Mouse (Mus musculus) liver (tissue): ENCODE results near the gene Mrps18c.

Source experiments
- DNase-seq: peaks from one replicate; pipeline ENCODE4 v3.0.0-alpha.2; 2020; ENCODE audit warnings: mixed read lengths

Mrps18c gene

DNA sequence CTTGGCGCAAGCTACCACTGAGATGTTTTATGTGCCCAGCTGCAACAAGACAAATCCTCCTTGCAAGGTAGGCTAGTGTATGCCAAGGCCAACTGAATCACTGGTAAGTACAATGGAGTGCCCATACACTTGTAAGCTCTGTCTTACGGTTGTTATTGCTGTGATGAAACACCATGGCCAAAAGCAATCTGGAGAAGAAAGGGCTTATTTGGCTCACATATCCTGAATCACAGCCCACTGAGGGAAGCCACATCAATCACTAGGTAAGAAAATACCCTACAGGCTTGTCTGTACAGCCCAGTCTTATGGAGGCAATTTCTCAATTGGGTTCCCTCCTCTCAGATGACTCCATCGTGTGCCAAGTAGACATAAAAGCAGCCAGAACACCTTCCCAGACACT, 30.3 kb downstream of the Mrps18c start:
- no peak for DNase-seq

DNA sequence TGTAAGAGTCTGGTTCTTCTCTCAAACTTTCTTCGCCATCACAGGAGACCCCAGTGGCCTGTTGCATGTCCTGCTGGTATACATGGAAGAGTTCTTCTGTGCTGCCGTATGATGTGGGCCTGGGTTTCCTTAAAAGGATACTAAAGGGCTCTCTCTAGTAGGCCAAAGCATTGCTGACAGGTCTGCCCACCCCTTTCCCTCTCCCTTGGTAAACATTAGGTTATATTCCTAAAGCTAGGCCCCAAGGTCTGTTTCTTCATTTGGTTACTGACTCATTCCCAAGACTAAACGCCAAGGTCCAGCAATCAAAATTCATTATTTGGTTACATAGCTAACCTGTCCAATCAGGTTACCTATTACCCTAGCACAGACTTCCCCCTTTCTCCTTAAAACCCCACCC, 34.3 kb downstream of the Mrps18c start:
- no peak for DNase-seq

DNA sequence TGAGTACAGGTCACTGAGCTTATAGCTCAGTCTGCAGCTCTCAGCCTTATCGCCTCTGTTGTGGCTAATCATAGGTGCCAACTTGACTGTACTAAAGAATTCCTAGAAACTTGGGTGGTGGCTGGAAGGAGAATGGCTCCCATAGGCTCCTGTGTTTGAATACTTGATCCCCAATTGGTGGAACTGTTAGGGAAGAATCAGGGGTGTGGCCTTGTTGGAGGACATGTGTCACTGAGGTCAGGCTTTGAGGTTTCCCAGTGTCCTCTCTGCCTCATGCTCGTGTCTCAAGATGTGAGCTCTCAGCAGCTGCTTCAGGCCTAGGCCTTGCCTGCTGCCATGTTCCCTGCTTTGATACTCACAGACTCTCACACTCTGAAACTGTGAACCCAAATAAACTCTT, 35.4 kb downstream of the Mrps18c start:
- DNase-seq: no peak

DNA sequence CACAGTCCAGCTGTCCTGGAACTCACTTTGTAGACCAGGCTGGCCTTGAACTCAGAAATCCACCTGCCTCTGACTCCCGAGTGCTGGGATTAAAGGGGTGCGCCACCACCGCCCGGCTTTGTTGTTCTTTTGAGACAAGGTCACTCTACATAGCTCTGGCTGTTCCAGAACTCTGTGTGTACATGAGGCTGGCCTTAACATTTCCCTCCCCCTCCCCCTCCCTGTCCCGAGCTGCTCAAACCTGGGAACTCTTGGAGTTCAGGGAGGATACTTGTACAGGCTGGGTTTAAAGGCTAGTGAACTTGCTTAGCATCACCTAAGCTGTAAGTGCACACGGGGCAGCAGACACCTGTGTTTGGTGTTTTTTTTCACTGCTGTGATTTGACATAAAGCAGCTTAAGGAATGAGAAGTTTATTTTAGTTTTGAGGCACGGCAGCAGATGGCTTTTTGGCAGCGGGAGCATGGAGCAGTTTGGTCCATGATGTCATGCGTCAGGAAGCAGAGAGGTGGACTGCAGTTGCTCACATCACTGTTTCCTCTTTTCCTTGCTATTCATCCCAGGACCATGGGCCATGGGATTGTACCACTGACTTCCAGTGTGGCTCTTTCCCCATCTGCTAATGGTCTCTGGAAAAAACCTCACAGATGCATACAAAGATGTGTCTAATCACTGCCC, 37.6 kb downstream of the Mrps18c start:
- no peak for DNase-seq

DNA sequence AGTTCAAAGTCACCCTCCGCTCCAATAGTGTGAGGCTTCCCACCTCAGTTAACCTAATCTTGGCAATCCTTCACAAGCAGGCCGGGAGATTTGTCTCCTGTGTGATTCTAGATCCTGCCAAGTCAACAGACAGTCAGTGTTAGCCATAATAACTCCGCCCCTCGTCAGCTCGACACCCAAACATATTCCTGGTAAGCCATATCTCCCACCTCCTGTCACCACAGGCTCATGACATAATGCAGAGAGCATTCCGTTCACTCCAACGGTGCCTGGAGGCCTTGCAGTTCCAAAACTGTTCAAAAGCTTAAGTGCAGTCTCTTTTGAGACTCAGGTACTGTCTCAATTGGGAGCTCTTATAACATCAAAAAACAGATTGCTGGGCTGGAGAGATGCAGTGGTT, 39.5 kb downstream of the Mrps18c start:
- no peak for DNase-seq

DNA sequence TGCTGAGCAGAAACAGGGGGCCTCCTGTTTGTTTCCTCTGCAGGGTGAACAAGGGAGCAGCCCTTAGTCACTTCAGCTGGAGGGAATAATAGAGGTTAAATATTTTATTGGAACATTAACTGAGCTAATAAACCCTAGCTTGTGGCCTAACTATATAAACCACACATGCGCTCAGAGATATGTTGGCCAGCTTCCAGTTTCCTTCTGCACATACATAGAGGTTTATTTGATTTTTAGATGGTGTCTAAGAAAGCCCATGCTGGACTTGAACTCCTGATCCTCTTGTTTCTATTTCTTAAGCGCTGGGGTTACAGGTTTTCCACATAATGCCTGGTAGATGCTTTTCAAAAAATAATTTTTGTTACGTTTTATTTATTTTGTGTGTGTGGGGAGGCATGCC, 46.1 kb downstream of the Mrps18c start:
- no peak for DNase-seq

DNA sequence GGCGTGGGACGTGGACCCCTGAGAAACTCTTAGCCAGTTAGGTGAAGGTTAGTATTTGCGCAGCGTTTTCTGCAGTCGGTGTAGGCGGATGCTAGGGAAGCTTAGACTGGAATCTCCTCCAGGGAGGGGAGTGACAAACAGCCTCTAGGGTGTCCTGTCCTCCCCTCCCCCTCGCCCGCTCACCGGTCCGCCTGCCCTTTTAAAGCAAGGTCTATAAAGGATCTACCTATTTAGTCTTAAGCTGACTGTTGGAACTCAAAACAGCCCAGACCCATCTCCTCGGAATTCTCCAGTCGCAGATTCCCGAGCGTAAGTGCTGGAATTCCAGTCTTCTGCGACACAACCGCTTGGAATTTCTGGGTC, 47.0 kb downstream of the Mrps18c start, which contains the start of gene Gpat3:
TSS of gene Gpat3 (plus strand) at position 229 of the 363 bp plus-strand sequence.
- DNase-seq: peak; percentile 6

DNA sequence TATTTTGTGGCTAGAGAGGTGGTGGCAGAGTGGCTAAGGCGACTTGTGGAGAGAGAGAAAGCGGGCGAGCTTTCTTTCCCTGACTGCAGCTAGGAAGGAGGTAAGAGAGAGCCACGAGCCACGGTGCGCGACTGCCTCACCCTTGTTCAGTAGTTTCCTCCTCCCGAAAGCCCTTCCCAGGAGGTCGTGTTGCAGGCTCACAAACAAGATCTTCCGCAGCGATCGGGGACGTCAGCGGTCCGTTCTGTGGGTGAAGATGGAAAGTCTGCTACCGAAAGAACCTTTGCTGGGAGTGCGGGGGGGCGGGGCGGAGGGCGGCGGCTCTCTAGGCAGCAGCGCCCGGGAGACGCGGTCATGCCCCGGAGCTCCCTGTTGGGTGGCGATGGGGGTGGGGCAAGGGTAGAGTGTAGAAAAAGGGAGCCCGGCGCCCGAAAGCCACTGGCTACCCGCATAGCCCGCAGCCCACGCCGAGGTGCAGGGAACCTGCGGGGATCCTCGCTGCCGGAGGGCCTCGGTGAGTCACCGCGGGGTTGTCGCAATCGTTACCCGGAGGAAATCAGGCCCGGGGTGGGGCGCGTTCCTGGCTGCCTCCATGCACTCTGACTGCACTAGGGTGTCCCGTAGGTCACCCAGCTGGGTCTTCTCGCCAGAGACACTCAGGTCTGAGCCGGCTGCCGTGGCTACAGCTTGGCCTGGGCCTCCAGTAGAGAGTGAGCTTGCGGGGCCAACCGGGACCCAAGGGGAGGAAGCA, 47.6 kb downstream of the Mrps18c start:
- peak; percentile 66 for DNase-seq

DNA sequence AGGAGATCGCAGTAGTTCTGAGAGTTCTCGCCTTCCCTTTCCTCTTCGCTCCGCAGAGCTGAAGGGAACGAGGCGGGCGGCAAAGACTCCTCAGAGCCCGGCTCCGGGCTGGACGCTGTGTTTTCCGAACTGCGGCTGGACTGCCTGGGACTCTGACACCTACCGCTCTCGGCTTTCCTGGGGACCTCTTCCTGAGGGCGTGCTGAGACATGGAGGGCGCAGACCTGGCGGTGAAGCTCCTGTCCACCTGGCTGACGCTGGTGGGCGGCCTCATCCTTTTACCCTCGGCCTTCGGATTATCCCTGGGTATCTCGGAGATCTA, 48.1 kb downstream of the Mrps18c start:
- no peak for DNase-seq

DNA sequence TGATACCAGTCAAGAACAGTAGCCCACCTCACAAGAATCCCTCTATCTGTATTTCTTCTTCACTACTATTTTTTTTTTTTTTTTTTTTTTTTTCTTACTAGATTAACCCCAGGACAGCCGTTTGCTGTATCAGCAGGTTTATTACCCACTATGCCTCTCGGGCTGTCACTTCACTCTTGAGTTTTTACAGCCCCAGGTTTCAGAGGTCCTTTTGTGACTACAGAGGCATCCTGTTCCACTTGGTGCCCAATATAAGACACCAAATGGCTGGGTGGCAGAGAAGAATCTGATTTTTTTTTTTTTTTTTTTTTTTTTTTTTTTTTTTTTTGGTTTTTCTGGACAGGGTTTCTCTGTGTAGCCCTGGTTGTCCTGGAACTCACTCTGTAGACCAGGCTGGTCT, 48.7 kb downstream of the Mrps18c start:
- DNase-seq: no peak

DNA sequence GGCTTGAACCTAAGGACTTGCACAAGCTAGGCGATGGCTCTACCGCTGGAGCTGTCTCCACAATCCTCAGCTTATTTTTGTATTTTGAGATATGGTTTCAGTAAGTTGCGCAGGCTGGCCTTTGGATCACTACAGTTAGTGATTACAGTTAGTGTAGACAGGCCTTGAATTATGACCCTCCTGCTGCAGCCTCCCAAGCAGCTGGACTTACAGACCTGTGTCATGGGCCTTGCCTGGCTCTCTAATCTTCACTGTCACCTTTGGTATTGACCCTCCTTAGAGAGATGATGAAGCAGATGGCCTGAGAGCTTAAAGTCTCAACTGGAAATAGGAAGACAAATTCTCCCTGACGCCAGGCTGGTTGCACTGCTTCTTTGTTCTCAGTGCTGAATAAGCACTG, 55.5 kb downstream of the Mrps18c start:
- no peak for DNase-seq
